Mouse (Mus musculus) ES-CJ7 (cell line): ENCODE data around the gene Rnaseh2a.
"Not testable (repeated sequence)": the region's sequence is repeated elsewhere in the genome, so short reads cannot be mapped to it uniquely, and the experiment has no call there.

Experiments
- DNase-seq: peaks from one replicate; pipeline ENCODE4 v3.0.0; 2011; ENCODE audit warnings: low read depth, low spot score

The Rnaseh2a gene

DNA sequence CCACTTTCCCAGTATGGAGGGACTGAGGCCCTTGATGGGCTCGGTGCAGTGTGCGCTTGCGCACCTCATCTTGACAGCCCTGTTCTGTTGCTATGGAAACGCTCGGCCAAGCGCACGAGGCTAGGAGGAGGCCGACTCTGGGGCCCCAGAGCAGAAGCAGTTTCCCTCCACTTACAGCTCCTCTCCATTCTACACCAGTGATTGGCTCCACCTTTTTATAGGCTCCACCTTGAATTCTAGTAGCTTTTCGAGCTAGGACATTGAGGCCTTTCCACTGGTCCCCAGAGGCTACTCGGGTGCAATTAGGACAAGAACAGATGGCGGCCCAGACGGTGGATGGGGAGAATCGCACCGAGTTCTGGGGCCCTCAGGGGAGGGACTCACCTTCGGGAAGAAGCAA is 34.7 kb downstream of the Rnaseh2a start:
- DNase-seq, result peak; percentile 92

DNA sequence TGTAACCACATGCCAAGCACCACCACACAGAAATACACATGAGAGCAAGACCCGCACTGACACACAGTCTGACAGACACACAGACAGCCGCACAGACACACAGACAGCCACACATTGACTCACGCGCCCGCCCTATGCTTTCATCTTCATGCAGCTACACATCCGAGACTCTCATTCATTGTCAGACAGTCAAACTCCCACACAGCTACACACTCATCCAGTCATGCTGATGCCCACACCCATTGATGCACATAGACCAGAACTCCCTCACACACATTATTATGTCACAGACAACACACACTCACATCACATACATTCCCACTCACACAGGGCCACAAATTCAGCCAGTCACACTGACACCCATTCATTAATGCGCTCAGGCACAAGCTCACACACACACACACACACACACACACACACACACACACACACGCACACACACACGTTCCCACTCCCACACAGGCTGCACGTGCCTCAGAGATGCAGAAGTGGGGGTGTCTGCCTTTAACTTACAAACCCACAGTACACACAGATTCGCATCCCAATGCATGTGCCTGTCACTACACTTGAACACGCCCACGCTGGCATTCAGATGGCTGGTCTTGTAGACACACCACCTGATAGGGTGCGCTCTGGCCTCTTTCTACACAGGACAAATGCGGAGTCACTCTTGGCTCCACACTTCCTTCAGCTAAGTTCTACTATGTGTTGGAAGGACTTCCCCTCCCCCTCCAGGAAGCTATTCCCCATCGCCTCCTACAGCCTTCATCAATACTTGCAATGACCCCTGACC is 35.6 kb downstream of the Rnaseh2a start:
- no peak for DNase-seq

DNA sequence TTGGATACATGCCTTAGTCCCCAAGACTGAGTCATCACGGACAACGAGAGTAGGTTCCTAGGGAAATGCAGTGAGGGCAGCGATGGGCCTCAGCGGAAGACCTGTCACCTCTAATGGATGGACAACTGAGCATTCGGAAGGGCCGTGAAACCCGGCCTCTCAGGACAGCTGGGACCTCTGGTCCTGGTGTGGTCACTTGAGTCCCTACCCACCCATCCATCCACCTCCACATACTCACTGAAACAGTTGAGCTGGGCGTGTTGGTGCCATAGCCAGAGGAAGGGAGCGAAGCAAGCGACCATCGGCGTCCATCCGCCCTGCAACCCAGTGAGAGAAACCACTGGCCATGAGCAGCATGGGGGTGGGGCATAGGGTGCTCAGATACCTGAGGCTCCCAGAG is 39.0 kb downstream of the Rnaseh2a start:
- no peak for DNase-seq

DNA sequence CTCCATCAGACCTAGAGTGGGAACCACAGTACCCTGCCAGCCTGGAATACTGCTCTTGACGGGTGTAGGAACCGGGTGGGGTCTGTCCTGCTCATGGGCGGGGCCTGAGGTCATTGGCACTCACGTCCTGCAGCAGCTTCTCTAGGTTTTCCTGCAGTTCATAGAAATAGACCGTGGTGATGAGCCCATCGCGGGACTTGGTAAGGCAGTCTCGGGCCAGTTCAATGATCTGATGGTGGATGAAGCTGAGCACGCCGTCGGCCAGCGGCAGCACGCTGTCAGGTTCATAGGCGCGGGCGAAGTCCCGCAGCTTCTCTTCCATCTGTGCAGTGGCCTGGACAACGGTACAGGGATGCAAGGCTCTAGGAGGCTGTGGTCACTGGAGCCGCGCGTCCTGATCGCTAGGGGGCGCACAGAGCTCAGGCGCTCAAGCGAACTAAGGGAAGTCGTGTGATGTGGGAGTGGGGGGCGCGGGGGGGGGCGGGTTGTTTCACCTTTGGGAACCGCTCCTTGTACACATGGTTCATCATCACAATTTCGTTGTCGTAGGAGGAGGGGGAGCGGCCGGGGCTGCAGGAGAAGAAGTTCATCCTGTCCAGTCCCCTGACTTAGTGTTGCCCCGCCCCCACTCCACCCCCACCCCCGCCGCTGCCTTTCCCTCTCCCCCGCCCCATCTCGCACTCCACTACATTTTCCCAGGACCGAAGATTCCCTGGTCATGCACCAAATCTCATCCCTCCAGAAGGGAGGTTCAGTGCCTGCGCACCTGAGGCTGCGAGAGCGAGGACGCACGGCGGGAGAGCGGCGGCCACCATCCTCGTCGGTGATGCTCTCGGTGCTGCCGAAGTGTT is 40.9 kb downstream of the Rnaseh2a start:
- peak; percentile 79 for DNase-seq

DNA sequence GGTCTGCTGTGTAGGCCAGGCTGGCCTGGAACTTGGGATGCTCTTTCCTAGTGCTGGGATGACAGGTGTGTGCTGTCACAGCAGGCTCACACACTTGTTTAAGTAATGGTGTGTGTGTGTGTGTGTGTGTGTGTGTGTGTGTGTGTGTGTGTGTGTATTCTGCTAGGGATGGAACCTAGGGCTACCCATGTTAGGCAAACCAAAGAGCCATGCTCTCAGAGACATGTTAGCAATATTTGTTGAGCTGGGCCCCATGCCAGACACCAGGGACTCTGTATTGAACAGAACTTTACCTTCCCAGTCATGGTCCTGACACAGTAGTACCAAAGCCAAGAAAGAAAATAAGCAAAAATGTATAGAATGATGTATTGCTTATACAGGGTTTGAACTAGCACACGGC is 42.1 kb downstream of the Rnaseh2a start:
- DNase-seq, result no peak

DNA sequence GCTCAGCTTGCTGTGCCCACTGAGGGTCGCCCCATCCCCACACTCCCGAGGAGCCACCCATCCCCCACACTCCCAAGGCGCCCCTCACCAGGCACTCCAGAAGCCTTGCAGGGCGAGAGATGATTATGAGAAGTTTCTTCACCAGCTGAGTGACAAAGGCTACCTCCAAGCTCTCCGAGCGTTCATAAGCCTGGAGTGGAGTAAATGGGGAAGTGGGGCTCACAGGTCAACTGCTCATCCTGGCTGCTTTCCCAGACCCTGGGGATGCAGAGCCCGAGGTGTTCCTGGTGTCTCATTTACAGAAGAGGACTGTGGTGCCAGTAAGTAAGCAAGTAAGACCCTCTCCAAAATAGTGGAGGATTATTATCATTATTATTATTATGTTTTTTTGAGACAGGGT is 44.0 kb downstream of the Rnaseh2a start:
- DNase-seq, result no peak

DNA sequence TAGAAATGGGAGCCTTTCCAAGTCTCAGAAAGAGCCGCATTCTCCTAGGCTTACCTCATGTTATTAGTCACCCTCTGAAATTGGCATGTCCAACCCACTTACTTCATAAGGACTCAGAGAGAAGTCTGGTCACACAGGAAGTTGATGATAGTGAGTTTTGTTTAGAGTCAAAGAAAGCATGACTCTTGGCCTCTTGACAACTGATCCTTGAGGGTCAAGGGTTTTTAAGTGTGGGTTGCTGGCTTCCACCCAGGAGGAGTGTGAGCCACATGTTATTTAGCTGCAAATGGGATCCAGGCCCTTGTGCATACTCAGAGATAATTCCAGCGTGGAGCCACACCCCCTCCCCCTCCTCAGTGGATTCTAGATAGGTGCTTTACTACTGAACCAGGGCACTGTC is 48.0 kb downstream of the Rnaseh2a start:
- DNase-seq, result no peak

DNA sequence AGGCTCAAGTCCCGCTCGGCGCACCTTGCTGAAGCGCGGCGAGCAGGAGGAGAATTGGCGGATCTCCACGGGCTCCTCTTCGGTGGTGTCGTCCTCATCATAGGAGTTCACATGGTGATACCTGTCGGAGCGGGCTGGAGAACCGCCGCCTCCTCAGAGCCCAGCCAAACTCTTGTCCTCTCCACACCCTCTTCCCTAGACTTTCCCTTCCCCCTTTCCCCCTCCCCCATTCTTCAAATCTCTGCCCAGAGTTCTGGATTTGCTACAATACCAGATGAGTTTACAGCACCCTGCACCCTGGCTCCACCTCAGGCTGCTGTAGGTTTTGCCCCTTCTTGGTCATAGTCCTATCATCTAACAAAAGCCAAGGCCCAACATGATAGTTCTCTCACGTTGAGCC is 50.9 kb downstream of the Rnaseh2a start:
- DNase-seq, result peak; percentile 82

DNA sequence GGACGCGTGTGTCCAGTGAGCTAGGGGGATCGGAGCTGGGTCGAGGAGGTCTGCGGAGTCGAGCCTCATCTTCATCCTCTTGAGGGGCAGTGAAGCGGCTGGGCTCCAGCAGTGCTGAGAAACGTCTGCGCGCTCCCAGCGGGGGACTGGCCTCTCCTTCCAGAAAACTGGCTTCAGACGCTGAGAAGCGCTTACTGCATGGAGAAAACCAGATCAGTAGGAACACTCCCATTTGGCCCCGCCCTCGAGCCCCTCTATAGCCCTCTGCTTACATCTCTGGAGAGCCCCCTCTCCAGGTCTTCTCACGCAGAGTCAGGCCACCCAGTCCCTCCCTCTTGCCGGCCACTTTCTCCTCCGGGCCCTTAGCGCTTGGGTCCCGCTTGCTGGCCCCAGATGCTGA is 51.8 kb downstream of the Rnaseh2a start:
- peak; percentile 73 for DNase-seq

DNA sequence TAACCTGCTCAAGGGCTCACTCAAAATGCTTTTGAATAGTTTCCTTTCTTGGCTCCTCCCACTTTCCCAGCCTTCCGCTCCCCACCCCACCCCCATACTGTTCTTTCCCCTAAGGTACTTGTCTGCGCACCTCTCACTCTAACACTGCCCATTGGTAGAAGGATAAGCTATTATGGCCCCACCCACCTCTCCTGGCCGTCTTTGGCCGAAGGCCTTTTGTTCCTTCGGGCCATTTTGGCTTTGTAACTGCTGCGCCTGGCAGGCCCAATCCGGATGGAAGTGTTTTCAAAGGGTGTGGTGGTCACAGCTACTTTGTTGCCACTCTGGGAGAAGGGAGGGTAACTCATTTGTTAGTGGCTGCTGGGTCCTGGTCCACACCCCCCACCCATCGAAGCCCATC is 54.3 kb downstream of the Rnaseh2a start:
- peak; percentile 98 for DNase-seq

DNA sequence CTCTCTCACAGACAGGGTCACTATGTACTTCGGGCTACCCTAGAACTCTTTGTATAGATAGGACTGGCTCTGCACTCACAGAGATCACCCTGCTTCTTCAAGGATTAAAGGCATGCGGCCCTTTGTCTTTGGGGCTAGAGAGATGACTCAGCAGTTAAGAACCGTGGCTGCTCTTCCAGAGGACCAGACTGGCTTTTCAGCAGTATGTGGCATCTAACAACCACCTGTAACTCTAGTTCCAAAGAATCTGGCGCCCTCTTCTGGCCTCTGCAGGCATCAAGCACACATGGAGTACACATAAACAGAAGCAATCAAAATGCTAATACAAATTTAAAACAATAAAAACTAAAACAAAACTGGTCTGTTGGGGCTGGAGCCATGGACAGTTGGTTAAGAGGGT is 55.6 kb downstream of the Rnaseh2a start:
- DNase-seq, result peak; percentile 97

DNA sequence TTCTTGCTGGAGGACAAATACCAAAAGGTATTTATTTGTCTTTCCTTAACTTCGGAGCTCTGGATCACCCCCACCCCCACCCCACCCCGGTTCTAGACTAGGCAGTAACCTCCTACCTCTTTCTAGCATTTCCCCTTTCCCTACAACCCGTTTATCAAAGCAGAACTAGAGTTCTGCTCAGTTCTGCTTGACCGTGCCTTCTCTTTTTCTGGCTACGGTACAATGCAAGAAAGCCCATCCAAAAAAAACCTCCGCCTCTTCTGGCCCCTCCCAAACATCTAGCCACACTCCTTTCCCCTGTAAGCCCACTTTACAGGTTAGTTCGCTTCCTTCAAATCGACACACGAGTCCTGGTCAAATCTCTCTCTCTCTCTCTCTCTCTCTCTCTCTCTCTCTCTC is 56.1 kb downstream of the Rnaseh2a start:
- DNase-seq, result no peak

DNA sequence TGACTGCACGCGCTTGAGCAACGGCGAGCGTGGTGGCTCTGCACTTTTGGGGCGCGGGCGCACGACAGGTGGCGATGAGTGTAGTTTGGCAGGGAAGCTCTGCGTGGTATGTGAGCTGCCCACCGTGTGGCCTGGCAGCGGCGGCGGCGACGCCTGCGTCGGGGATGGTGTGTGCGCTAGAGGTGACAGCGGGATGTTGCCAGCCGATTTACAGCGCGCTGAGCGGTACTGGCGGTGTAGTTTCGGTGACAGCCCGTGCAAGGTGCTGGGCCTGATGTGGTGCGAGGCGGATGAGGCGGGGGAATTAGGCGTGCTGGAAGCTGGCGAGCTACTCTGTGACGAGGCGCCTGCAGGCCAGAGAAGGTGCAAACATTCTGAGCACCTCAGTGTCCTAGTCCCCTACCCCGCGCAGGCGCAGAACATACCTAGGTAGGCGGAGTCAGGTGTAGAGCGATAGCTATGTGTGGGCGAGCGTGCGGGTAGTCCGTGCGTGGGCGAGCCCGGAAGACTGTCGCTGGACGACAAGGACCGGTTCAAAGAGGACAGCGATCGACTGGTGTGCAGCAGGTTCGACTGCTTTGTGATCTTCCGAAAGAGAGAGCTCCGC is 56.6 kb downstream of the Rnaseh2a start:
- peak; percentile 98 for DNase-seq

DNA sequence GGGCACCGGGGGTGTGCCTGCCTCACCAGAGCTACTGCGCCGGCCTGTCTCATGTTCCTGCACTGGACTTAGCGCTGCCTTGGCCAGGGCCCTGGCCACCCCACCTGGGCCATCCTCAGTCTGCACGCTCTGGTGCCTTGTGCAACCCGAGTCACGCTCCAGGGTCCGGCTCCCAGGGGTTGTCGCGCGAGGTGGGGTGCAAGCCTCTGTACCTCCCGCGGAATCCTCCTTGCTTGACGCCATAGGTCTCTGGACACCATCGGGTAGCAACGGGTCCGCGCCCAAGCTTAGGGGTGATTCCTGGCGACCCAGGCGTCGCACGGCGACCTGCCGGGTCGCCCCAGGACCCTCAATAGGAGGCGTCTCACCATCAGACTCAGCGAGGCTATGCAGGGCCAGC is 57.2 kb downstream of the Rnaseh2a start:
- no peak for DNase-seq

DNA sequence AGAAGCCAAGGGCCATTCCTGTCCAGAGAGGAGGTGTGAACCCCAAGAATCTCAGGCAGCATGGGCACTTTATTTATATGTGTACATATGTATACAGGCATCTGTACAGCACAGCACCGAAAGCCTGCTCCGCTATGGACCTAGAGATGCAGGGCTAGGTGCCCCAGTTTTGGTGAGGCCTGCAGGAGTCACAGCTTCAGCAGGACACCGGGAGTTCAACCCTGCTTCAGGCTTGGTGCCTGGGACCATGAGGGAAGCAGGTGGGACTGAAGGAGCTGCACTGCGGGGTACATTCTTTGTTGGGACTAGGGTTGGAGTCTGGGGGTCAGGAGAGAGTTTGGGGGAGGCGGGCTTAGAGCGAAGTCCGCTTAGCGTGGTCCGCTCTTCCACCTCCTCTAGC is 57.7 kb downstream of the Rnaseh2a start:
- no peak for DNase-seq

DNA sequence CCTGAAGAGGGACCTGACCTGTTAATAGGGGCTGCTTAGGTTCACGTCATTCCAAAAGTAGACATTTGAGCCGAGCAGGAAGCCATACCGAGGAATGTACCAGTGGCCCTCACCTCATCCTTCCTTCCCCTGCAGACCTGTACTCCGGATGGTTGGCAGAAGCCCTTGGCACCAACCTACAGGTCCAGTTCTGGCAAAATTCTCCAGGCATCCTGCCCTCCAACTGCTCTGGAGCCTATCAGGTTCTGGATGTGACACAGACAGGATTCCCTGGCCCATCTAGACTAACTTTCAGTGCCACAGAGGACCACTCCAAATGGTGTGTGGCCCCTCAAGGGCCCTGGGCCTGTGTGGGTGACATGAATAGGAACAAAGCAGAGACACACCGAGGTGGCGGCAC is 59.0 kb downstream of the Rnaseh2a start:
- DNase-seq, result no peak

DNA sequence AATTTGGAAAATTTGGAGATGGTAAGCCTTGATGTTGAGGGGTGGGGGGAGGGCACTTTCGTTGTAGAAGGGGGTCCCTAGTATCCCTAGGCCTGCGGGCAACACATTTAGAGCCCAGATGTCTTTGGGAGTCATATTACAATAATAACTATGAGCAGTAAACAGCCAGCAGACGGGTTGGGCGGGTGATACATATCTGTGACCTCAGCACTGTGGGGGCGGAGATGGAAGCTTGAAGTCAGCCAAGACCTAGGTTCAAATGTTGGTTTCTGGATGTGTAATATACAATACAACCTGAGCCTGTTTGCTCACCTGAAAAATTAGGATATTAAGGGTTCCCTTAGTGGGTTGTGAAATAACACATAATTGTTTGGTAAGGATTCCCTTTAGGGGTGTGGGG is 59.6 kb downstream of the Rnaseh2a start:
- DNase-seq, result no peak

DNA sequence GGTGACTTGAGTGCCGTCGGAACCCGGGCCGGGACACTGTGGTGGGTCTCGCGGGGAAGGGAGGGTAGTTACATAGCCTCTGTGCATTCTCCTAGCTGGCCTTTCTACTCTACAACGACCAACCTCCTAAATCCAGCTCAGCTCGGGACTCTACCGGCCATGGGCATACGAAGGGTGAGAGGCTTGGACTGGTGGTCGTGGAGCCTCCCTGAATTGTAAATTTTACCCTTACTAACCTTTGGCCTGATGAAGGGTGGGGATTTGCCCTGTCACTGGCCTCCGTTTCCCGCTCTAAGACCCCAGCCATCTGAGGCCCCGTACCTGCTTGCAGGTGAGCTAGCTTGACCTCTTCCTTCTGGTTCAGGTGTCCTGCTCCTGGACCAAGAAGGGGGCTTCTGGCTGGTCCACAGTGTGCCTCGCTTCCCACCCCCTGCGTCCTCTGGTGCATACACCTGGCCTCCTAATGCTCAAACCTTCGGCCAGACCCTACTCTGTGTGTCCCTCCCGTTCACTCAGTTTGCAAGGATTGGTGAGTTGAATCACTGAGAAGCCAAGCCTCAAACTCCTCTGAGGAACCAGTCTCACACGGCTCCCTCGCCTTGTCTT is 60.3 kb downstream of the Rnaseh2a start:
- no peak for DNase-seq

DNA sequence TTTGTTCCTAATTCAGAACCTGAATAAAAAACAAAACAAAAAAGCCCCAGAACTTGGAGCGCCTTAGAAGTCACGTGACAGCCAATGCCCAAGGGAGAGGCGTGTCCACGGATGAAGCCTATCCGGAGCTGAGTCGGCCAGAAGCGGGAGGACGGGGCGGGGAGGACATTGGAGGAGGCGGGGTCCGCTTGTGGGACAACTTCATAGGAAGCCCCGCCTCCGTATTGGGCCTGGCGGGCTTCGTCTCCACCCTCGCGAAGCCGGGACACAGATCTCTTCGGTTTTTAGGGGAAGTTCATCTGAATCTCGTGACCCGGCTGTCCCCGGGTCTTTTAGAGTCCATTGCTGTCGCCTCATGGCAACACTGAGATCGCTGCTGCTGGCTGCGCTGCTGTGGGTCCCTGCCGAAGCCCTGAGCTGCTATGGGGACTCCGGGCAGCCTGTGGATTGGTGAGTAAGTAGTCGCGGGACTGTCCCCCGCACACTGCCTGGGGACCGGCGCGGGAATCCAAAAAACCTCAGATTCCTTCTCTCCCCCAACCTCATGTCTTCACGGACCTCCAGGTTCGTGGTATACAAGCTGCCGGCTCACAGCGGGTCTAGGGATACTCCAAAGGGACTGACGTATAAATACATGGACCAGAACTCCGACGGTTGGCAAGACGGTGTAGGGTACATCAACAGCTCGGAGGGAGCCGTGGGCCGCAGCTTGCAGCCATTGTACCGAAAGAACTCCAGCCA is 61.0 kb downstream of the Rnaseh2a start, which contains the start of gene Dnase2a:
Gene Dnase2a, plus strand, starts transcription at position 140 of the 741 bp plus-strand sequence.
- DNase-seq, result peak; percentile 99

DNA sequence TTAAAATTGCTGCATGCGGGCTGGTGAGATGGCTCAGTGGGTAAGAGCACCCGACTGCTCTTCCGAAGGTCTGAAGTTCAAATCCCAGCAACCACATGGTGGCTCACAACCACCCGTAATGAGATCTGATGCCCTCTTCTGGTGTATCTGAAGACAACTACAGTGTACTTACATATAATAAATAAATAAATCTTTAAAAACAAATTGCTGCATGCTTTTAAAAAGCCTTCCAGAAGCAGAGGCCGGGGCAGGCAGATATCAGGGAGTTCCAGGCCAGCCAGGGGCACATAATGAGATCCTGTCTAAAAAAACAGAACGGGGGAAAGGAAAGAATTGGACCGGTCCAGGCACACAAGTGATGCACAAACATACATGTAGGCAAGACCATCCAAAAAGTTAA is 61.6 kb downstream of the Rnaseh2a start:
- not testable (repeated sequence) for DNase-seq

DNA sequence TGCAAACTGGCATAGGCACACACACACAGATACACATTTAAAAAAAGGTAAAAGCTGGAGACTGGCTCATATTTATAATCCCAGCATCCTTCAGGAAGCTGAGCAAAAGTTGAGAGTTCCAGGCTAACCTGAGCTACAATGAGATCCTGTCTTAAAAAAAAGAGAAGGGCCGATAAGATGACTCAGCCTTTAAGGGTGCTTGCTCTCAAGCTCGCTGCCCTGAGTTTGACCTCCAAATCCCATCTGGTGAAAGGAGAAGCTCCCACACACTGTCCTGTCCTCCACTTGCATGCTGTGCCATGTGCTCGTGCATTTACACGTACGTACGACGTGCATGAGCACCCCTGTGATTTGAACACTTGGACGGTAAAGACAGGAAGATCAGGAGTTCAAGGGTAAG is 62.1 kb downstream of the Rnaseh2a start:
- no peak for DNase-seq
